Mouse (Mus musculus) liver, adult 2 months (tissue): Measurements from ENCODE around the gene Cuedc2.

Source experiments
- CTCF ChIP-seq: fragments of 200-500 bp; IDR thresholded peaks from 2 replicates; pipeline ENCODE4 v1.5.1; 2011; ENCODE audit warnings: low read depth, low read length, control low read depth
- POLR2A ChIP-seq: fragments of 200-500 bp; IDR thresholded peaks from 2 replicates; pipeline ENCODE4 v1.6.1; 2011; ENCODE audit warnings: low read length, control low read depth; ENCODE audit not compliant: insufficient read depth; ENCODE audit errors: extremely low read depth

DNA sequence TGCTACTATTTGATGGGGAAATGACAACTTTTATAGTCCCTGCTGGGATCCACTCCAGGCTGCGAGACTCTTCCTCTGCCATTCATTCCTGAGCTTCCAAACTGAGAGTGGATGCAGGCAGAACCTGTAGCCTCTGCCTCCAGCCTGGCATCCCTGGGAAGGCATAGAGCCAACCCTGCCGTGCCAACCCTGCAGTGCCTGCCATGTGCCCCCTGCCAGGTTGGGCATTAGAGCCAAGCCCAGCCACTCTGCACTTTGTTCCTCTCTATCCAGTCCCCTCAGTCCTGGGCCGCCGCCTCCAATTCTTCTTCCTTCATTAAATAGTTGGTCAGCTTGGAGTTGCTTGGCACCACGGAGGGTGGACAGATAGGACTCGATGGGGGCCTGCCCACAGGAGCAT, 52.5 kb downstream of the Cuedc2 start:
- TF ChIP-seq CTCF (no peak), POLR2A (no peak)
